Mouse (Mus musculus) intestine, embryonic 14.5 days (tissue): ENCODE measurements at regions not wholly inside any gene's neighbourhood (a gene's known extent, or its start where the extent isn't known, plus 50 kb on each side); places are given as distances from the start of the nearest gene placed in this dataset.

Source experiments
- ATAC-seq: fragments of 200-750 bp; cut with Nextera tagmentation; replicated peaks from 2 replicates; pipeline ENCODE4 v1.8.0; 2017; ENCODE audit warnings: low read depth, moderate number of reproducible peaks, moderate TSS enrichment, moderate library complexity; ENCODE audit not compliant: low FRiP score, low TSS enrichment
- DNase-seq: peaks from one replicate; pipeline ENCODE4 v3.0.0-alpha.2; 2018; ENCODE audit warnings: low spot score
- H3K27ac ChIP-seq: fragments of 300-500 bp; sonication (generic); 2 replicates; pipeline ENCODE4 v1.5.1; 2014; ENCODE audit warnings: low read depth, mild to moderate bottlenecking, control low read depth
- H3K27me3 ChIP-seq: fragments of 300-500 bp; sonication (generic); replicated peaks from 2 replicates; pipeline ENCODE4 v1.6.1; 2014; ENCODE audit warnings: low read length, control low read depth; ENCODE audit not compliant: control insufficient read depth, insufficient read depth
- H3K36me3 ChIP-seq: fragments of 300-500 bp; sonication (generic); 2 replicates; pipeline ENCODE4 v1.6.1; 2014; ENCODE audit warnings: low read length, control low read depth; ENCODE audit not compliant: control insufficient read depth, insufficient read depth
- H3K4me1 ChIP-seq: fragments of 300-500 bp; sonication (generic); replicated peaks from 2 replicates; pipeline ENCODE4 v1.6.1; 2014; ENCODE audit warnings: low read length, control low read depth, mixed read lengths; ENCODE audit not compliant: control insufficient read depth, insufficient read depth
- H3K4me2 ChIP-seq: fragments of 300-500 bp; sonication (generic); 2 replicates; pipeline ENCODE4 v1.6.1; 2014; ENCODE audit warnings: low read length
- H3K4me3 ChIP-seq: fragments of 300-500 bp; sonication (generic); 2 replicates; pipeline ENCODE4 v1.5.1; 2014; ENCODE audit warnings: low read depth, low read length, control low read depth, mixed read lengths
- H3K9ac ChIP-seq: fragments of 300-500 bp; sonication (generic); 2 replicates; pipeline ENCODE4 v1.6.1; 2014; ENCODE audit warnings: mild to moderate bottlenecking, low read length
- H3K9me3 ChIP-seq: fragments of 300-500 bp; sonication (generic); 2 replicates; pipeline ENCODE4 v1.6.1; 2016; ENCODE audit warnings: low read length, control low read depth; ENCODE audit not compliant: control insufficient read depth
- WGBS: fragments of 180-500 bp; shearing (Covaris S2); extraction: QIAGEN DNeasy Blood & Tissue Kit; methylation state at CpG from one replicate; pipeline ENCODE4 v1.1.7; 2014; 5-methylcytosine and 5-hydroxymethylcytosine counted together

GRCm38 (mm10) chr4:66556936-66557335, 152.5 kb upstream of the Astn2 start:
- DNase-seq (no peak), ATAC-seq (no peak)
- H3K4me3 ChIP-seq = no peak overlapping the region
- no peaks in the 10 kb centered on the region for H3K36me3 ChIP-seq
- H3K27ac ChIP-seq = no peak overlapping the region
- no peak overlapping the region for H3K9ac ChIP-seq
- H3K4me2 ChIP-seq = no peak overlapping the region
- H3K9me3 ChIP-seq = no peaks in the 10 kb centered on the region
- no peaks in the 10 kb centered on the region for H3K4me1 ChIP-seq
- H3K27me3 ChIP-seq = no peaks in the 10 kb centered on the region

- Histone ChIP-seq H3K4me1 (no peaks in the 10 kb centered on the region), H3K9ac (no peak overlapping the region), H3K27me3 (no peaks in the 10 kb centered on the region), H3K4me2 (no peak overlapping the region), H3K9me3 (no peaks in the 10 kb centered on the region), H3K4me3 (no peak overlapping the region), H3K36me3 (no peaks in the 10 kb centered on the region), H3K27ac (no peak overlapping the region)
- DNase-seq (no peak), ATAC-seq (no peak)
- 74% methylated on average over 3 of the region's 3 CpGs for WGBS
Observed at GRCm38 (mm10) chr4:66550306-66551104, 146.1 kb upstream of the Astn2 start.

DNA sequence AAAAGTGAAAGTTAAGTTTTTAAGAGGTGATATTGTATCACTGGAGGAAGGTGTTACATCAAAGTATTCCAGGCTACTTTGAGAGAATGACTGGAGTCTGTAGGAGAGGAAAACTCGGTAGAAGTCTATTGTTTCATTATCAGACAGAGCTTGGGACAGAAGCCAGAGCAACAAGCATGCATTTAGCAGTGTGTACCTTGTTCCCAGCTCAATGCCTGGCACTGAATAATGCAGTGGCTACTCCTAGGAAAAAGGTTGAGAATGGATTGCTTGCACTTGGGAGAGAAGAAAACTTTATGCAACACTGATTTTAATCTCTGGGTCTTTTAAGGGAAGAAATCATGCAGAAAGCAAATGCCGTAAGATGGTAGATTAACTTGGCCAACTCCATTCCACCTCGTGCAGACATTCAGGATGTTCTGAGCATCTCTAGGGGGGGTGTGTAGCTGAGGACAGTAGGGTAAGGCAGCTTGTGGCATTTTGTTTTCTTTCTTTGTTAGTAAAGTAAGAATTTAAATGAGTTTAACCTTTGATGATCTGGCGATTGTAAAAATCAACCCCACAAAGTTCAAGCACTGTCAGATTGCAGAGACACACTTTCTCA, 138.5 kb upstream of the Astn2 start:
- H3K4me2 ChIP-seq = no peak overlapping the region
- H3K27ac ChIP-seq = no peak overlapping the region
- no peaks in the 10 kb centered on the region for H3K36me3 ChIP-seq
- no peak overlapping the region for H3K9ac ChIP-seq
- DNase-seq (no peak), ATAC-seq (no peak)
- H3K4me3 ChIP-seq = no peak overlapping the region
- H3K9me3 ChIP-seq = no peaks in the 10 kb centered on the region
- H3K4me1 ChIP-seq = no peaks in the 10 kb centered on the region
- no peaks in the 10 kb centered on the region for H3K27me3 ChIP-seq
- 74% methylated on average over 4 of the region's 4 CpGs for WGBS

GRCm38 (mm10) chr4:66524456-66524855, 120.0 kb upstream of the Astn2 start:
- ATAC-seq = no peak

DNA sequence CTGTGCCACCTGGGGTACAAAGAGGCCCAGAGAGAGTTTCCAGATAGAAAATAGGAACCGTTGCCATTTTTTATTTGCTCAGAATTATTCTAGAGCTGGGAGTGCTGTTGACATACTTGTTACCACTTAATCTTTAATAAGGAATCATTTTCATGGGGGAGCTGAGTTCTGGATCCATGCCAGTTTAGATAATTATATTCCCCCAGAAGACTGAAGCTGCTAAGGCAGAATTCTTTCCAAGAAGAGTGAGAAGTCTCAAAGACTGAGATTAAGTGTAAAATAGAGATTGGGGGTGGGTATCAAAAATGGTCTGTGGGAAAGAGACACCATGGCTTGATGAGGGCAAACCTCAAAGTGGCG, 119.5 kb upstream of the Astn2 start:
- DNase-seq (no peak), ATAC-seq (no peak)
- Histone ChIP-seq H3K4me2 (no peak overlapping the region), H3K27ac (no peak overlapping the region), H3K4me3 (no peak overlapping the region), H3K4me1 (no peaks in the 10 kb centered on the region), H3K9ac (no peak overlapping the region), H3K36me3 (no peaks in the 10 kb centered on the region), H3K9me3 (no peaks in the 10 kb centered on the region), H3K27me3 (no peaks in the 10 kb centered on the region)
- WGBS = 87% methylated on average over 2 of the region's 2 CpGs

More at GRCm38 (mm10) chr4:66524456-66524855, 120.0 kb upstream of the Astn2 start:
- H3K4me2 ChIP-seq = no peak overlapping the region
- H3K27me3 ChIP-seq = no peaks in the 10 kb centered on the region
- 76% methylated on average over 5 of the region's 5 CpGs for WGBS
- H3K9me3 ChIP-seq = no peaks in the 10 kb centered on the region
- H3K36me3 ChIP-seq = no peaks in the 10 kb centered on the region
- H3K4me1 ChIP-seq = no peaks in the 10 kb centered on the region
- H3K9ac ChIP-seq = no peak overlapping the region
- H3K4me3 ChIP-seq = no peak overlapping the region
- DNase-seq = no peak
- no peak overlapping the region for H3K27ac ChIP-seq

- Histone ChIP-seq H3K27ac (no peak overlapping the region), H3K27me3 (no peaks in the 10 kb centered on the region), H3K4me1 (no peaks in the 10 kb centered on the region), H3K36me3 (no peaks in the 10 kb centered on the region), H3K9me3 (no peaks in the 10 kb centered on the region), H3K4me2 (no peak overlapping the region), H3K4me3 (no peak overlapping the region), H3K9ac (no peak overlapping the region)
- DNase-seq (peak; percentile 58), ATAC-seq (peak; percentile 55; the same call in 1 of the 2 replicates)
- WGBS = 48% methylated on average over 8 of the region's 8 CpGs
Observed at GRCm38 (mm10) chr4:66523238-66523885, 119.0 kb upstream of the Astn2 start.

DNA sequence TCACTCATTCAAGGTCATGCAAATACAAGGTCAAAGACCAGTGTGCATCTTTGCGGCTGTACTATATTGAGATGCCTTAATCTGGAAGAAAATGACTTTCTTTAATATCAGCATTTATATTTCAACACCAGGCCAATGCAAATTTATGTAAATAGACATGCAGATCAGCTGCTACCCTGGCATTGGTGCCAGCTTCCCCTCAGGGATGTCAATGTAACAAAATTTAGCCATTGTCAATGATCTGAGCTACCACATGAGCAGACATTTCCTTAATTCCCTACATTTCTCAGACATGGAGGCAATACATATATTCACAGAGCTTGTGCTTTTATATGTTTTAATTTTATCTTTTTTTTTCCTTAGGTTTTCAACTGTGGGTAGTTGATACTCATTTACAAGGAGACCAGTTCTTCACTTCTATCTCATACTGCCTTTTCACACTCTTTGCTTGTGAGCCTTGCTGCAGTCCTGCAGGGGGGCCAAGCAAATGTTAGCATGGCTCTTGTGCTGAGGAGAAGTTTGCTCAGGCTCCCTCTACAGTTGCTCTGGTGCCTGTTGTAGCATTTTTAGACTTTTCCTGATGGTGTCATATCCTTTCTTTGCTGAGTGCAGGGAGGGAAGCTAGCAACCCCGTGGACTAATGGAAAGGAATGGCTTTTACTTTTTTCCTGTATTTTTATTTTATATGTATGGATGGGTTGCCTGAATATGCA, 117.8 kb upstream of the Astn2 start:
- no peak for ATAC-seq
- H3K36me3 ChIP-seq = no peaks in the 10 kb centered on the region
- H3K4me1 ChIP-seq = no peaks in the 10 kb centered on the region
- no peak overlapping the region for H3K4me3 ChIP-seq
- no peaks in the 10 kb centered on the region for H3K9me3 ChIP-seq
- H3K27me3 ChIP-seq = no peaks in the 10 kb centered on the region
- H3K9ac ChIP-seq = no peak overlapping the region
- no peak for DNase-seq
- H3K4me2 ChIP-seq = no peak overlapping the region
- H3K27ac ChIP-seq = no peak overlapping the region
- WGBS = 75% methylated on average over 2 of the region's 2 CpGs

GRCm38 (mm10) chr4:66520796-66521195, 116.4 kb upstream of the Astn2 start:
- DNase-seq (no peak), ATAC-seq (no peak)
- no peak overlapping the region for H3K9ac ChIP-seq
- no peaks in the 10 kb centered on the region for H3K27me3 ChIP-seq
- no peaks in the 10 kb centered on the region for H3K4me1 ChIP-seq
- no peak overlapping the region for H3K4me2 ChIP-seq
- WGBS = 78% methylated on average over 3 of the region's 3 CpGs
- no peaks in the 10 kb centered on the region for H3K36me3 ChIP-seq
- H3K27ac ChIP-seq = no peak overlapping the region
- H3K4me3 ChIP-seq = no peak overlapping the region
- no peaks in the 10 kb centered on the region for H3K9me3 ChIP-seq
